Mouse (Mus musculus): ENCODE results near the gene Ttll12. TPM values are rescaled to one million over a fixed set of nuclear protein-coding genes. Genes with fewer than 3 reads are reported as not detected.

Gene Ttll12
- polyA plus RNA-seq, 1 experiment, result 56.6 TPM

DNA sequence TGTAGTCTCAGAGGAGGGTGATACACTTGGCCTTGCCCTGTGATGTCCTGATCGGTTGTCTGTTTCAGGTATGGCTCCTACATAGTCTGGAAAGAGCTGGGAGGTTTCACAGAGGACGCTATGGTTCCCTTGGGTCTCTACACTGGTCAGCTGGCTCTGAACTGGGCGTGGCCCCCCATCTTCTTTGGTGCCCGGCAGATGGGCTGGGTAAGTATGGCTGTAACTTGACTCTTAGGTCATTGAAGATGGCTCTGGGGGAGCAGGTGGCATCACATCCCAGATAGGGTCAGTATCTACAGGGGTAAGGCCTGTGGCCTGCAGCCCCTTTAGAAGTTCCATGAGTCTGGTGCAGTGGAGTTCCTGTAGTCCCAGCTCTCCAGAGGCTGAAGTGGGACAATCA, 22.8 kb downstream of the Ttll12 start:
- TF ChIP-seq POLR2A (IDR thresholded peaks at IDR 0.05; ENCODE audit: borderline replicate concordance, extremely low read depth, insufficient read depth, insufficient read length, poor library complexity, severe bottlenecking) (no peak), CTCF (IDR thresholded peaks at IDR 0.05; ENCODE audit: borderline replicate concordance, extremely low read depth, insufficient read depth, insufficient read length) (no peak)
- no peak for DNase-seq (ENCODE audit: low read depth)

DNA sequence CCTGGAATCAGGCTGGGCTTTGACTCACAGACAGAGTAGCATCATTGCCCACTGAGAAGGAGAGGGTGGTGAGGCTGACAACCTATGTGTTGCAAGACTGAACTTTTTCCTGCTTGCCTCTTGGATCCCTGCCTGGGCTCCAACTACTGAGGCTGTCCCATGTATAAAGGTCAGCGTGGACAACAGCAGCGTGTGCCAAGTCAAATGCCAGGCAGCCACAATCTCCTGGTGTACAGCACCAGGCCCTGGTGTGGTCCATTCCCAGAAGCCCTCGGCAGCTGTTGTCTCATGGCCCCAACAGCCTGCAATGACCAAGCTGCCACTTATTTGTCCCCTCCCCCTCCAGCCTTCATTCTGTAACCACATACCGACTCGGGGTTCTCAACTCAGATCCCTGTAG, 23.3 kb downstream of the Ttll12 start:
- no peak for DNase-seq (ENCODE audit: low read depth)
- TF ChIP-seq CTCF (IDR thresholded peaks at IDR 0.05; ENCODE audit: borderline replicate concordance, extremely low read depth, insufficient read depth, insufficient read length) (no peak), POLR2A (IDR thresholded peaks at IDR 0.05; ENCODE audit: borderline replicate concordance, extremely low read depth, insufficient read depth, insufficient read length, poor library complexity, severe bottlenecking) (no peak)

DNA sequence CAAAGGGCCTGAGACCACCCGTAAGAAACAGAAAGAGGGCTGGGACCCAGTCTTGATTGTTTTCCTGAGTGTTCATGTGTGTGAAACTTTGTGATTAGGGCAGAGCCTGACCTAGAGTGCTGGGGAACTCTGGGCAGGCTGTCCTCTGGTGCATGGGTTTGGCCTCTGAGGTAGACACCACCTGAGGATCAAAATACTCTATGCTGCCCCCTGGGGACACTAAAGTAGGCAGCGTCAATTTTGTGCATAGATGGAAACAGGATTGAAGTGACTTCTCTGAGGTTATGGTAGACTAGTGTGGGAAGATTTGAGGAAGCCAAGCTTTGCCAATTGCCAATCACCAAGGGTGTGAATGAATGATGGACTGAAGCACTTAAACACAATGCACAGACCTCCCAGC, 24.3 kb downstream of the Ttll12 start:
- TF ChIP-seq CTCF (IDR thresholded peaks at IDR 0.05; ENCODE audit: borderline replicate concordance, extremely low read depth, insufficient read depth, insufficient read length), result peak; percentile 8; the same call in 1 of the 2 replicates
- no peak for TF ChIP-seq POLR2A (IDR thresholded peaks at IDR 0.05; ENCODE audit: borderline replicate concordance, extremely low read depth, insufficient read depth, insufficient read length, poor library complexity, severe bottlenecking)

DNA sequence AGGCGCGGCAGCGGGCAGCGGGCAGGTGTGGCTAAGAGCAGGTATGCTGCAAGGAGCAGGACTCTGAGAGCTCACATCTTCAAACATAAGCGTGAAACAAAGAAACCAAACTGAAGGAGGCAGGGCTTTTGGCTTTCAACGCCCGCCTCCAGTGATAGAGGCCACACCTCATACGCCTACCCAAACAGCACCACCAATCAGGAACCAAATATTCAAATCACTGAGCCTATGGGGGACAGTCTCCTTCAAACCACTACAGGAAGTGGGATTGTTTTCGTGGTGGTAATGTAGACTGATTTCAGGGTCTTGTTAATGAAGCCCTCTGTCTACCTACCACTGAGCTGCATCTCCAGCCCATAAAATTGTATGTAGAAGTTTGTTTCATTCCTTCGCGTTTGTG, 25.3 kb downstream of the Ttll12 start:
- TF ChIP-seq POLR2A (IDR thresholded peaks at IDR 0.05; ENCODE audit: borderline replicate concordance, extremely low read depth, insufficient read depth, insufficient read length, poor library complexity, severe bottlenecking), result no peak
- TF ChIP-seq CTCF (IDR thresholded peaks at IDR 0.05; ENCODE audit: borderline replicate concordance, extremely low read depth, insufficient read depth, insufficient read length), result no peak
- no peak for DNase-seq (ENCODE audit: low read depth)

More for the DNA sequence above, 24.3 kb downstream of the Ttll12 start:
- DNase-seq (ENCODE audit: low read depth), result no peak

DNA sequence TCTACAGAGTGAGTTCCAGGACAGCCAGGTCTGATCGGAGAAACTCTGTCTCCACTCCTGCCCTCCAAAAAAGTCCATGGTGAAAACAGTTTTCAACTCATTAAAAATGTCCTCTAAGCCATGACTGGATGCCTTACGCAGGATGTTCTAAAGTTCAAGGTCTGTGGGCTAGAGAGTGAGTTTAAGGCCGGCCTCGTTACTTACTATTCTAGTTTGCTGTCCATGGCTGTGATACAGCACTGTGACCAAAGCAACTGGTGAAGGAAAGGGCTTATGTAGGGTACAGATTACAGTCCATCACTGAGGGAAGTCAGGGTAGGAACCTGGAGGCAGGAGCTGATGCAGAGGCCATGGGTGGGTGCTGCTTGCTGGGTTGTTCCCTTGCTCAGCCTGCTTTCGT, 26.4 kb downstream of the Ttll12 start:
- no peak for DNase-seq (ENCODE audit: low read depth)
- TF ChIP-seq CTCF (IDR thresholded peaks at IDR 0.05; ENCODE audit: borderline replicate concordance, extremely low read depth, insufficient read depth, insufficient read length), result no peak
- TF ChIP-seq POLR2A (IDR thresholded peaks at IDR 0.05; ENCODE audit: borderline replicate concordance, extremely low read depth, insufficient read depth, insufficient read length, poor library complexity, severe bottlenecking), result no peak

DNA sequence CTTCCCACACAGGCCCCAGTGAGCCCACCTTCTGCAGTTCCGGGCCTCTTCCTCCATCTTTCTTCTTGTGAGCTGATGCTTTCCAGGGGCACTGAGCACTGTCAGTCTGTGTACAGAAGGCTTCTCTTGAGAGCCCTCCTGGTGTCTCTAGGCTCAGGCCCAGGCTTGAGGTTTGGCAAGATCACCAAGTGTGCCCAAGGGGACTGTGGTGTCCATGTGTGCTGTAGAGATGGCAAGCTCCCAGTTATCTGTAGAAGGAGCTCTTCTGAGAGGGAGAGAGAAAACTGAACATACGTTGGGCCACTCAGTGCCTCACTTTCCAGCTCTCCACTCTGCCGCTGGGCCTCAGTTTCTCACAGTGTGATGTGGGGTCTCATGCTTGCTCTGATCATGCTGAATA, 27.2 kb downstream of the Ttll12 start:
- DNase-seq (ENCODE audit: low read depth), result no peak
- TF ChIP-seq CTCF (IDR thresholded peaks at IDR 0.05; ENCODE audit: borderline replicate concordance, extremely low read depth, insufficient read depth, insufficient read length) (no peak), POLR2A (IDR thresholded peaks at IDR 0.05; ENCODE audit: borderline replicate concordance, extremely low read depth, insufficient read depth, insufficient read length, poor library complexity, severe bottlenecking) (no peak)

DNA sequence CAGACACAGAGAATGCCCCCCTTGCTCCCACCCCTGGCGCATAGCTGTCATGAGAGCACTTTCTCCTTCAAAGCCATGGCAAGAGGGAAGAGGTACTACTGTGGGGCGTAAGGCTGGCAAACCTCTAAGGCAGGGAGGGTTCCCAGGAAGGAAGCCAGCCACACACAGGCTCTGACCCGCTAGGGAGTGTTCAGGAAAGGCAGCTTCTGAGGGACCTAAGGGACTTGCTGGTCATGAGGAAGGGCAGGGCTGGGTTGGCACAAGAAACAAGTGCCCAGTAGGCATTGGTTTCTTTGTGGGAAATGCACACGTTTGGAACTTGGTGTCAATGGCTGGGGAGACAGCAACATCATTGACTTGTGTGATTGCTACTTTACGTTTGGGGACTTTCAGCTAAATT, 29.0 kb downstream of the Ttll12 start:
- TF ChIP-seq CTCF (IDR thresholded peaks at IDR 0.05; ENCODE audit: borderline replicate concordance, extremely low read depth, insufficient read depth, insufficient read length), result no peak
- no peak for TF ChIP-seq POLR2A (IDR thresholded peaks at IDR 0.05; ENCODE audit: borderline replicate concordance, extremely low read depth, insufficient read depth, insufficient read length, poor library complexity, severe bottlenecking)
- no peak for DNase-seq (ENCODE audit: low read depth)

DNA sequence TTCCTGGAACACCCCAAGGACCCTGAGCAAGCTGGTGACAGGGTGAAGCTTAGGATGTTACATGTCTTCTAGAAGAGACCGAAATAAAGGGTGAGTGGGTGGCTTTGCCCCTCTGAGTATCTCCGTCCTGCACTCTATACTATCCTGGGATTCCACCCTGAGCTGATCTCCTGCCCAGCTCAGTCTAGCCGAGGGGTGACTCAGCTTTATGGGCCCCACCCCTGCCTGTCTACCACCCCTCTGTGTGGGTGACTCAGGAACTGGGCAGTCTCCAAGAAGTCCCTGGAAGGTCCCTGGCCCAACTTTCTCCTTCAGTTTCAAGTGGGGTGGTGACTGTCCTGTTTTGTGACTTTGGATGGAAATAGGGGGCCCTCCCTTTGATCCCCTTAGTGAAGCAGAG, 29.5 kb downstream of the Ttll12 start:
- DNase-seq (ENCODE audit: low read depth), result no peak
- no peak for TF ChIP-seq POLR2A (IDR thresholded peaks at IDR 0.05; ENCODE audit: borderline replicate concordance, extremely low read depth, insufficient read depth, insufficient read length, poor library complexity, severe bottlenecking)
- no peak for TF ChIP-seq CTCF (IDR thresholded peaks at IDR 0.05; ENCODE audit: borderline replicate concordance, extremely low read depth, insufficient read depth, insufficient read length)

DNA sequence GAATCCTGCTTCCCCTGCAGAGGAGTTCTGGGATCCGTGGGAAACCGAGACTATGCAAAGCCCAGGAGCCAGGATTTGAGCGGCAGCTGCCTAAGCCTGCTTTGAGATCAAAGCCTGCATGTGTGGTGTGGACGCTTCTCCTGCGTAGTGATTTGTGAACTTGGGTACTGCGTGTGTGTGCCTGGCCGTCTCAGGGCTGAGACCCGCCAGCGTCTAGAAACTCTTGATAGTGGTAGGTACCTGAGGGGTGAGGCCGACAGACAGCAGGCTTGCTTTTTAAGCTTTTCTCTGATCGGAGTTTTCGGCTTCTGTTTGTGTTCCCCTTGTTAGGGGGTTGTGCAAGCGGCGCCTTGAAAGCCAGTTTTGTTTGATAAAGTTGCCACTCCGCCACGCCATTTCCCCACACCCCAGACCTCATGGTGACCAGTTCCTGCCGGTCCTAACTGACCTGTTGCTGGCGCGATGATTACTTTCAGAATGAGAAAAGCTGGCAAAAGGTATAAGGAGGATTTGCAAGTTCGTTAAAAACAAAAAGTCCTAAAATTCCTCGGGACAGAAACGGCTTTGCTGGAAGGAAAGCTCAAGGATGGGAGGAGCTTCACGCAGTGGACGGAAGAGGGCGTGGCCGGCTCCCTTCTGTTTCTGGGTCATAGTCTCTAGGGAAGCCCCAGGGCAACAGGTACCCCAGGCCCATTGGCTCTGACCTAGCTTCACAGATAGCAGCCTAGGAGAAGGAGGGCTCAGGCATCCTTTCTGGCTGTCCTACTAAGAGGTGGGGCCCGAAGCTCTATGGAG, 30.9 kb downstream of the Ttll12 start:
- TF ChIP-seq CTCF (IDR thresholded peaks at IDR 0.05; ENCODE audit: borderline replicate concordance, extremely low read depth, insufficient read depth, insufficient read length) (no peak), POLR2A (IDR thresholded peaks at IDR 0.05; ENCODE audit: borderline replicate concordance, extremely low read depth, insufficient read depth, insufficient read length, poor library complexity, severe bottlenecking) (no peak)
- DNase-seq (ENCODE audit: low read depth), result peak; percentile 53

DNA sequence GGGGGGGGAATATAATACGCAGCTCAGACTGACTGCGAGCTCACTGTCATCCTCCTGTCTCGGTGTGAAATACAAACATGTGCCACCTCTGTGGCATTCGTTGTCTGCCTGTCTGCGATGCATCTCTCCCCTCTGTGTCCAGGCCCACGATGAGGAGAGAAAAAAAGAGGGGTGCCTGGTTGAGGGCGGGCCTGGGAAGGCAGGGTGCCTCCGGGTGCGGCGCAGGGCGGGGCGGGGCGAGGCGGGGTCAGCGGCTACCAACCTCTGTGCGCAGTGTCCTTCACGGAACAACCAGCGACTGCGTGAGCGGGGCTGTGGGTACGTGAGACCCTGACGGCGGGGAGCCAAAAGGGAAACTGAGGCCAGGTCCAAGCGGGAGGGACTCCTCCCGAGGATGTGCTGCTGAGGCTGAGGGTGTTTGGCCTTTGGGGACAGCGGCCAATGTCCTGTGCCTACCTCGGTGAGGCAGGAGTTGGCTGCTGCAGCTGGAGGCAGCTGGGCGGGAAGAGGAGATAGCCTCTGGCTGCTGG, 31.6 kb downstream of the Ttll12 start, which contains the start of the genes Tspo and Mcat:
Gene Tspo, plus strand, starts transcription at position 266 of the 530 bp plus-strand sequence.
Gene Mcat, minus strand, starts transcription at position 461 of the 530 bp plus-strand sequence.
- no peak for DNase-seq (ENCODE audit: low read depth)
- no peak for TF ChIP-seq POLR2A (IDR thresholded peaks at IDR 0.05; ENCODE audit: borderline replicate concordance, extremely low read depth, insufficient read depth, insufficient read length, poor library complexity, severe bottlenecking)
- TF ChIP-seq CTCF (IDR thresholded peaks at IDR 0.05; ENCODE audit: borderline replicate concordance, extremely low read depth, insufficient read depth, insufficient read length), result no peak

DNA sequence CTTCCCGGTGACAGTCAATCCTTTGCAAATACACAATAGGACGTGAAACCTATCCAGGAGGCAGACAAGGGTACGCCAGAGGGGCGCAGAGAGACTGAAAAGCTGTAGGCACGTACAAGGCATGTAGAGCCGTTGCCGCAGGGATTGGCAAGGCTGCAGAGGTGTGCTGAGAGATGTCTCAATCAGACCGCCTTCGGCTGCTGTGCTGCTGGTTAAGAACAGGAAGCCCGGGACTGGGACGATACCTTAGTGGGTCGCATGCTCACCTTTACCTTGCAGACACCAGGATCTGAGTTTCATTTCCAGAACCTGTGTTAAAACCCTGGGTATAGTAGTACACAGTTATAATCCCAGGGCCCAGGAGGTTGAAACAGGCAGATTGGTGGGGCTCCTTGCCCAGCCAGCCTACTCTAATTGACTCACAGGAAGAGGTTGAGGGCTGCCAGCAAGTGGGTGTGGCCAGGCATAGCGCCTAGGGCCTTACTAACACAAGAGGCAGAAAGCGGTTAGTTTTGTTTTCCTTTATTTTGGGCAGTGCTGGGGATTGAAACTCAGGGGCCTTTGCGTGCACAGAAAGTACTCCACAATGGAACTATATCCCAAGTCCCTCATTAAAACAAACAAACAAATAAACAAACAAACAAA, 32.2 kb downstream of the Ttll12 start:
- DNase-seq (ENCODE audit: low read depth), result peak; percentile 93

More for the DNA sequence above, 32.2 kb downstream of the Ttll12 start:
- TF ChIP-seq CTCF (IDR thresholded peaks at IDR 0.05; ENCODE audit: borderline replicate concordance, extremely low read depth, insufficient read depth, insufficient read length), result no peak
- no peak for TF ChIP-seq POLR2A (IDR thresholded peaks at IDR 0.05; ENCODE audit: borderline replicate concordance, extremely low read depth, insufficient read depth, insufficient read length, poor library complexity, severe bottlenecking)
